ENCODE assay signal across 25 mouse cellular contexts in the genomic region with DNA sequence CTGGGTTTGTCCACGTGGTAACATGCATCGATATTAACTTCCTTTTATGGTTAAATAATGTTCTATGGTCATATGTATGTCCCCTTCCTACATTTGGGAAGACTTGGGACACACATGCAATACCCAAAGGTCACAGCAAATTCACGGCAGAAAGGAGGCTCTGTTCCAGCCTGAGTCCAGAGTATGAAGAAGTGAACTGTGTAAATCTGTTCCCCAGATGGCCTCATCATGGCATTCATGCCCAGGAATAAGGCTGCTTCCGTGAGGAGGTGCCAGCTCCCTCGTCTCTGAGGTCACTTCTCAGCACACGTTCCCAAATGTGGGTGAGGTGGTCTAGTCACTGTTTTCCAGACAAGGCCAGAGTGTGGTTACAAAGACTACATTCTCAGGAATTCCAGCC. TPM values are rescaled to one million over a fixed set of nuclear protein-coding genes. Genes with fewer than 3 reads are reported as not detected.
A peak's percentile ranks its signal among the peaks of the same experiment; 100 is the strongest.
DNase-seq lines count a peak whose midpoint lies in the region; ATAC-seq lines count a peak whose summit lies in the region.
"Had no signal": no experiment of that assay in that cellular context is flagged by ENCODE, and none has a peak within 500 bp of the region (broad histone marks: within the 10 kb centered on the region; RNA-seq: fewer than 3 reads in every experiment).

No protein-coding gene starts in this region.

- WGBS in heart, embryonic 12.5 days: 74% methylated on average over 6 of the region's 6 CpGs
- 81% methylated on average over 6 of the region's 6 CpGs for WGBS in heart, embryonic 16.5 days
- 58% methylated on average over 6 of the region's 6 CpGs for WGBS in limb, embryonic 15.5 days
- 83% methylated on average over 6 of the region's 6 CpGs for WGBS in limb, embryonic 10.5 days

- peak overlapping the region; percentile 79 for H3K27ac ChIP-seq in heart, embryonic 12.5 days (ENCODE audit: poor library complexity, severe bottlenecking)
- H3K27ac ChIP-seq in heart, embryonic 16.5 days (ENCODE audit: low read length): peak overlapping the region; percentile 92
- H3K27ac ChIP-seq in limb, embryonic 15.5 days: 0 out of 2 replicates have a peak overlapping the region, but pooled peaks have one; percentile 19
- no peak overlapping the region for H3K27ac ChIP-seq in limb, embryonic 10.5 days
- H3K27ac ChIP-seq: embryonic facial prominence, embryonic 12.5 days; hindbrain, embryonic 12.5 days; intestine, embryonic 15.5 days had no signal

- intact Hi-C loops in heart, postnatal 14 days (cut with DNase I): no loop called here

- no peak for ATAC-seq in heart, embryonic 12.5 days (ENCODE audit: insufficient number of reproducible peaks, low FRiP score)
- ATAC-seq in heart, embryonic 16.5 days (replicated peaks; ENCODE audit: extremely low read depth, insufficient read depth, low FRiP score): no peak
- no peak for ATAC-seq in limb, embryonic 15.5 days (ENCODE audit: insufficient number of reproducible peaks, low FRiP score, low TSS enrichment, low read depth)
- ATAC-seq: activated CD4-positive, CD25-positive, alpha-beta regulatory T cell, adult 4 months; forebrain, embryonic 14.5 days; forebrain, postnatal 0 days; intestine, embryonic 15.5 days had no signal

- H3K9ac ChIP-seq in heart, embryonic 12.5 days: no peak overlapping the region
- H3K9ac ChIP-seq in heart, embryonic 16.5 days (ENCODE audit: low read length): no peak overlapping the region
- H3K9ac ChIP-seq in limb, embryonic 15.5 days: no peak overlapping the region
- H3K9ac ChIP-seq: embryonic facial prominence, embryonic 12.5 days; embryonic facial prominence, embryonic 15.5 days; forebrain, postnatal 0 days; hindbrain, embryonic 12.5 days; hindbrain, embryonic 15.5 days; intestine, embryonic 15.5 days had no signal

- no peak overlapping the region for H3K4me3 ChIP-seq in heart, embryonic 12.5 days
- H3K4me3 ChIP-seq in heart, embryonic 16.5 days (ENCODE audit: low read length): no peak overlapping the region
- H3K4me3 ChIP-seq in limb, embryonic 15.5 days: no peak overlapping the region
- no peak overlapping the region for H3K4me3 ChIP-seq in limb, embryonic 10.5 days
- H3K4me3 ChIP-seq: embryonic facial prominence, embryonic 12.5 days; embryonic facial prominence, embryonic 15.5 days; gastrocnemius, adult 2 months; hindbrain, embryonic 12.5 days; hindbrain, embryonic 15.5 days; intestine, embryonic 15.5 days had no signal

- no peaks in the 10 kb centered on the region for H3K36me3 ChIP-seq in heart, embryonic 12.5 days
- H3K36me3 ChIP-seq in heart, embryonic 16.5 days (ENCODE audit: control insufficient read depth, insufficient read depth): no peaks in the 10 kb centered on the region
- H3K36me3 ChIP-seq in limb, embryonic 15.5 days: no peaks in the 10 kb centered on the region
- no peaks in the 10 kb centered on the region for H3K36me3 ChIP-seq in limb, embryonic 10.5 days
- H3K36me3 ChIP-seq: embryonic facial prominence, embryonic 12.5 days; embryonic facial prominence, embryonic 15.5 days; hindbrain, embryonic 12.5 days; hindbrain, embryonic 15.5 days; intestine, embryonic 15.5 days had no signal

- H3K27me3 ChIP-seq in heart, embryonic 12.5 days (replicated peaks): no peaks in the 10 kb centered on the region
- no peaks in the 10 kb centered on the region; the same call in 1 of the 2 replicates for H3K27me3 ChIP-seq in heart, embryonic 16.5 days (ENCODE audit: control insufficient read depth, insufficient read depth, low read length)
- no peaks in the 10 kb centered on the region for H3K27me3 ChIP-seq in limb, embryonic 15.5 days
- H3K27me3 ChIP-seq in limb, embryonic 10.5 days (ENCODE audit: low read depth, poor library complexity, severe bottlenecking): no peaks in the 10 kb centered on the region
- H3K27me3 ChIP-seq: embryonic facial prominence, embryonic 12.5 days; embryonic facial prominence, embryonic 15.5 days; hindbrain, embryonic 15.5 days; intestine, embryonic 15.5 days had no signal

- H3K4me2 ChIP-seq in heart, embryonic 12.5 days: no peak overlapping the region
- H3K4me2 ChIP-seq in heart, embryonic 16.5 days (ENCODE audit: low read depth, low read length): no peak overlapping the region
- no peak overlapping the region for H3K4me2 ChIP-seq in limb, embryonic 15.5 days
- H3K4me2 ChIP-seq: embryonic facial prominence, embryonic 12.5 days; embryonic facial prominence, embryonic 15.5 days; hindbrain, embryonic 12.5 days; hindbrain, embryonic 15.5 days; intestine, embryonic 15.5 days had no signal

- H3K9me3 ChIP-seq in heart, embryonic 12.5 days (replicated peaks): no peaks in the 10 kb centered on the region
- no peaks in the 10 kb centered on the region for H3K9me3 ChIP-seq in heart, embryonic 16.5 days (replicated peaks; ENCODE audit: control insufficient read depth, low read length)
- no peaks in the 10 kb centered on the region for H3K9me3 ChIP-seq in limb, embryonic 15.5 days
- H3K9me3 ChIP-seq in limb, embryonic 10.5 days (replicated peaks): no peaks in the 10 kb centered on the region
- H3K9me3 ChIP-seq: embryonic facial prominence, embryonic 12.5 days; embryonic facial prominence, embryonic 15.5 days; hindbrain, embryonic 12.5 days; hindbrain, embryonic 15.5 days; intestine, embryonic 15.5 days had no signal

- peak; percentile 55 to 61 for DNase-seq in cerebellum, postnatal 10 days
- no peak for DNase-seq in cerebellum, adult 8-10 months
- no peak for DNase-seq in heart, adult 11 months
- no peak for DNase-seq in heart, postnatal 14 days
- no peak for DNase-seq in limb, embryonic 10.5 days (ENCODE audit: low spot score)
- DNase-seq: adrenal gland, adult 8-10 months; adrenal gland, postnatal 25 days; cerebellum, adult 11-12 months; cerebellum, adult 9-10 months; cerebellum, postnatal 25 days; forebrain, postnatal 0 days; gastrocnemius, adult 2 months; gastrocnemius, postnatal 14 days; kidney, adult 11 months; kidney, adult 8-10 months had no signal

- H3K4me1 ChIP-seq in heart, embryonic 12.5 days (replicated peaks): peaks cover 33% of the 10 kb centered on the region
- H3K4me1 ChIP-seq in heart, embryonic 16.5 days (ENCODE audit: control insufficient read depth, insufficient read depth, low read length): peaks cover 27% of the 10 kb centered on the region
- H3K4me1 ChIP-seq in limb, embryonic 15.5 days: peaks cover 30% of the 10 kb centered on the region
- H3K4me1 ChIP-seq in limb, embryonic 10.5 days: peaks cover 25% of the 10 kb centered on the region

RNA-seq across cellular contexts. Expression of gene Zfp36l1, which starts 24.4 kb away (rescaled TPM):
- polyA plus RNA-seq in heart, embryonic 12.5 days (2016; fragmentation: Nextera tagmentation; extraction: Ambion mirVana): 98.4 and 101 TPM in 2 replicates
- 85.5 and 90.1 TPM in 2 replicates for polyA plus RNA-seq in heart, embryonic 16.5 days (2015; fragmentation: Nextera tagmentation; extraction: Ambion mirVana)
- total RNA-seq in heart, postnatal 14 days (2021): 10 to 100 TPM; 97.5 to 98.7 TPM
- polyA plus RNA-seq in limb, embryonic 15.5 days (2015; fragmentation: Nextera tagmentation; extraction: Ambion mirVana): 147 and 148 TPM in 2 replicates
- 88.4 and 96.4 TPM in 2 replicates for polyA plus RNA-seq in limb, embryonic 10.5 days (2016; fragmentation: Nextera tagmentation; extraction: Ambion mirVana)

Comparison
In these comparisons a context has a peak if more than half of its experiments do, and no peak if none do; other contexts are left out.
1. DNase-seq: peak in cerebellum, postnatal 10 days (2 of 2); none in cerebellum, adult 8-10 months (single experiment), heart, adult 11 months (single experiment), heart, postnatal 14 days (0 of 2) and limb, embryonic 10.5 days (single experiment).